Mouse (Mus musculus) embryonic facial prominence, embryonic 14.5 days (tissue): ENCODE results near the gene Gp6. TPM values are rescaled to one million over a fixed set of nuclear protein-coding genes. Genes with fewer than 3 reads are reported as not detected.

Experiments
- ATAC-seq: fragments of 200-750 bp; cut with Nextera tagmentation; 2 replicates; pipeline ENCODE4 v1.8.0; 2017; ENCODE audit warnings: low read depth, moderate number of reproducible peaks, moderate TSS enrichment
- DNase-seq: peaks from one replicate; pipeline ENCODE4 v3.0.0-alpha.2; 2015; ENCODE audit warnings: low spot score
- H3K27ac ChIP-seq: fragments of 300-500 bp; sonication (generic); replicated peaks from 2 replicates; pipeline ENCODE4 v1.5.1; 2014; ENCODE audit warnings: low read depth, mild to moderate bottlenecking, low read length, moderate library complexity
- H3K27me3 ChIP-seq: fragments of 300-500 bp; sonication (generic); replicated peaks from 2 replicates; pipeline ENCODE4 v1.6.1; 2014; ENCODE audit warnings: low read length; ENCODE audit not compliant: control insufficient read depth, insufficient read depth
- H3K36me3 ChIP-seq: fragments of 300-500 bp; sonication (generic); 2 replicates; pipeline ENCODE4 v1.6.1; 2014; ENCODE audit warnings: low read length, mixed read lengths; ENCODE audit not compliant: control insufficient read depth, insufficient read depth
- H3K4me1 ChIP-seq: fragments of 300-500 bp; sonication (generic); 2 replicates; pipeline ENCODE4 v1.6.1; 2014; ENCODE audit warnings: antibody characterized with exemption, low read length; ENCODE audit not compliant: control insufficient read depth, insufficient read depth
- H3K4me2 ChIP-seq: fragments of 300-500 bp; sonication (generic); 2 replicates; pipeline ENCODE4 v1.6.1; 2014; ENCODE audit warnings: low read depth, mild to moderate bottlenecking, low read length, moderate library complexity, mixed read lengths
- H3K4me3 ChIP-seq: fragments of 300-500 bp; sonication (generic); 2 replicates; pipeline ENCODE4 v1.5.1; 2014; ENCODE audit warnings: low read depth, mild to moderate bottlenecking, low read length
- H3K9ac ChIP-seq: fragments of 300-500 bp; sonication (generic); 2 replicates; pipeline ENCODE4 v1.6.1; 2014; ENCODE audit warnings: low read depth, mild to moderate bottlenecking, low read length, moderate library complexity, mixed read lengths
- H3K9me3 ChIP-seq: fragments of 300-500 bp; sonication (generic); 2 replicates; pipeline ENCODE4 v1.6.1; 2016; ENCODE audit warnings: low read length; ENCODE audit not compliant: control insufficient read depth
- WGBS: fragments of 180-500 bp; shearing (Covaris S2); extraction: QIAGEN DNeasy Blood & Tissue Kit; methylation state at CpG from one replicate; pipeline ENCODE4 v1.1.7; 2014; 5-methylcytosine and 5-hydroxymethylcytosine counted together
- polyA plus RNA-seq: library from polyadenylated mRNA; unstranded; fragments of >200 nt; fragmentation: Nextera tagmentation; extraction: Ambion mirVana; gene quantifications from 2 replicates; pipeline ENCODE4 v1.2.1, GENCODE M21; 2014

Gene Gp6
- polyA plus RNA-seq = 0.30 and 0.36 TPM in 2 replicates

DNA sequence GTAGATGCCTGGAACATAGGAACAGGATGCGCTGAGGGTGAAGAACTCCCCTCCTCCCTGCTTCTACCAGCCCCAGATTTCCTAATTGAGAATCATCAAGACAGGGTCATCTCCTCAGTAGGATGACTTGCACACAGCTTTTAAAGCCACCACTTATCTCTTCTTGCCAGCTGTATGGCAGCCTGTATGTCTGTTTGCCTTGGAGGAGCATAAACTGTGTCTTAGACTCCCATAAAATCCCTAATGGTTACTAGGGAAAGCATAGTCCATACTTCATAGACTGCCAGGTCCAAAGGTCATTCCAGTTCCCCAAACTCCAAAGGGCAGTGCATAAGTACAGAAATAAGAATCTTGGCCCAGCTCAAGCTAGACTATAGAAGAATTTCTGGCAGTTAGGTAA is at the start of gene Gp6:
Gene Gp6, minus strand, starts transcription at position 15 of the 400 bp plus-strand sequence.
- no peaks in the 10 kb centered on the region for H3K36me3 ChIP-seq
- H3K27me3 ChIP-seq = no peaks in the 10 kb centered on the region
- DNase-seq (no peak), ATAC-seq (no peak)
- no peaks in the 10 kb centered on the region for H3K4me1 ChIP-seq
- 81% methylated on average over 1 of the region's 1 CpGs for WGBS
- H3K9ac ChIP-seq = no peak within 1 kb of the TSS
- no peak within 1 kb of the TSS for H3K4me2 ChIP-seq
- H3K27ac ChIP-seq = no peak within 1 kb of the TSS
- H3K4me3 ChIP-seq = no peak within 1 kb of the TSS
- no peaks in the 10 kb centered on the region for H3K9me3 ChIP-seq

DNA sequence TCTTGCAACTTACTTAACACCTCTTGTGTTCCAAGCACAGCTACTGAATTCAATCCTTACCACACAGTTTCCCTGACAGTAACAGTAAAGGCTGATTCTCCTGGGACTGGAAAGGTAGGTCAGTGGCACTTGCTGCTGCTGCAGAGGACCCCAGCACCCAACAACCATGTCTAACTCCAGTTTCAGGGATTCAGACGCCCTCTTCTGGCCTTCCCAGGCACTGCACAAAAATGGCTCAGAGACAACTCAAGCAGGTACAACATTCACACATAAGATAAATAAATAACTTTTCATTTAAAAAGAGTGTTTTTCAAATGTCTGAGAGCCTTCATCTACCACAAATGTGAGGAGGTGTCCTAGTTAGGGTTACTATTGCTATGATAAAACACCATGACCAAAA is 49.6 kb upstream of the Gp6 start:
- Histone ChIP-seq H3K36me3 (peaks cover 21% of the 10 kb centered on the region), H3K9me3 (no peaks in the 10 kb centered on the region), H3K4me1 (no peaks in the 10 kb centered on the region; the same call in 1 of the 2 replicates), H3K27ac (no peak overlapping the region), H3K9ac (no peak overlapping the region), H3K4me2 (no peak overlapping the region), H3K27me3 (no peaks in the 10 kb centered on the region), H3K4me3 (no peak overlapping the region)
- DNase-seq = no peak
- ATAC-seq = no peak
- 0% methylated on average over 1 of the region's 1 CpGs for WGBS

DNA sequence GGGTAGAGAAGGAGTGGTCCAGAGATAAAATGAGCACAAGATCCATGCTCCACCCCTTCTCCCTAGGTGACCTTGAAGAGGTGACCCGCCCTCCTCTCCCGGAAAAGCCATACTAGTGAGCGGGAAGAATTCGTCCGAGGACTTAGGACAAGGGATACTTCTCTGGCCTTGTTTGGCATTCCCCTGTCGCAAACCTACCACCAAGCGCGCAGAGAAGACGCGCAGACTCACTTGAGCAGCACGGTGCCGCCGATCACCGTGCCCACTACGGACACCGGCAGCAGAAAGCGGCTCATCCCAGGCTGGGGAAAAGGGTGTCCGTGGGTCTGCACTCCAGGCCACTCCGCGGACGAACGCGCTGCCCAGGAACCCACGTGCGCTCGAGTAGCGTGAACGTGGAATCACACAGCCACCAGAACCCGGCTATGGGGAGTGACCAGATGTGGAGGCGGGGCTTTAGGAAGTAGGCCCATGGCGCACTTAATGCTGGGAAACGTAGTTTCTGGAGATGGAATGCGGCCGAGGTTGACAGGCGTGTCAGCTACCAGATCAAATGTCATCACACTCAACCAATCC is 47.8 kb upstream of the Gp6 start, which contains the start of gene Rdh13:
Gene Rdh13, minus strand, starts transcription at position 434 of the 576 bp plus-strand sequence.
- peak within 1 kb of the TSS; percentile 78 for H3K9ac ChIP-seq
- H3K4me2 ChIP-seq = peak within 1 kb of the TSS; percentile 71
- DNase-seq (peak; percentile 97), ATAC-seq (peak; percentile 97)
- peaks cover 39% of the 10 kb centered on the region for H3K36me3 ChIP-seq
- no peaks in the 10 kb centered on the region for H3K27me3 ChIP-seq
- H3K27ac ChIP-seq = peak within 1 kb of the TSS; percentile 70
- H3K4me3 ChIP-seq = peak within 1 kb of the TSS; percentile 86
- no peaks in the 10 kb centered on the region; the same call in 1 of the 2 replicates for H3K4me1 ChIP-seq
- under 1% methylated on average over 34 of the region's 35 CpGs for WGBS
- H3K9me3 ChIP-seq = no peaks in the 10 kb centered on the region

DNA sequence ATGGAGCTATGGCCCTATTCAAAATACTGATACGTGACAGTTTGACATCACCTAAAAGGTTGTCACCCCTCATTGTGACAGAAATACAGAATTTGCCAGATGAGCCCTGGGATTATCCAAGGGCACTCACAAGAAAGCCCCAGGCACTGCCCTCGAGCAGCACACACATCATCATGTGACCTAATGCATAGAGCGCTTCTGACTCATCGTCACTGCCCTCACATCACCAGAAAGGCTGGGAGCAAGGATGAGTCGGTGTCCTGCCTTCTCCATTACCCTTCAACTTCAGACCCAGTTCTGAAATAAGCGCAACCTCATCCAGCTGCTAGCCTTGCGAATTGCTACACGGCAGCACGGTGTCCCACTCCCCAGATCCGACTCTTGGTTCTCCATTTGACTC is 43.0 kb upstream of the Gp6 start:
- Histone ChIP-seq H3K9ac (no peak overlapping the region), H3K27ac (no peak overlapping the region), H3K36me3 (peaks cover 72% of the 10 kb centered on the region), H3K27me3 (no peaks in the 10 kb centered on the region), H3K4me2 (no peak overlapping the region), H3K4me1 (no peaks in the 10 kb centered on the region; the same call in 1 of the 2 replicates), H3K4me3 (no peak overlapping the region), H3K9me3 (no peaks in the 10 kb centered on the region)
- WGBS = 91% methylated on average over 10 of the region's 10 CpGs
- DNase-seq (no peak), ATAC-seq (no peak)

DNA sequence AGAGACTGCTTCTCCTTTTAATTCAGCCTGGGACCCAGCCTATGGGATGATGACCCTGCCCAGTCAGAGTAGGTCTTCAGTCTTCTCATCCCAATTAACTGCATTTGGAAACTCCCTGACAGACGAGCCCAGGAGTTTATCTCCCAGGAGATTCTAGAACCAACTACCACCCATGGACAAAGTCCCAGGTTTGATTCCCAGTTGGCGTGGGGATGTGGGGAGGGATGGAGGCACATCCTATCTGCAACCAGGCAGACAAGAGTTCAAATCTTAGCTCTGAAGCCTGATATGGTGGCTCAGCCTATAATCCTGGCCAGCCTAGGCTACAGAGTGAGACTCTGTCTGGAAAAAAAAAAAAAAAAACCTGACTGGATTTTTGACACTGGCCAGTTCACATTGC is 40.2 kb upstream of the Gp6 start:
- DNase-seq (no peak), ATAC-seq (no peak)
- Histone ChIP-seq H3K27me3 (no peaks in the 10 kb centered on the region), H3K4me3 (no peak overlapping the region), H3K9me3 (no peaks in the 10 kb centered on the region), H3K9ac (no peak overlapping the region), H3K36me3 (peaks cover 85% of the 10 kb centered on the region), H3K27ac (no peak overlapping the region), H3K4me2 (no peak overlapping the region), H3K4me1 (no peaks in the 10 kb centered on the region)
- WGBS = 90% methylated on average over 2 of the region's 2 CpGs

DNA sequence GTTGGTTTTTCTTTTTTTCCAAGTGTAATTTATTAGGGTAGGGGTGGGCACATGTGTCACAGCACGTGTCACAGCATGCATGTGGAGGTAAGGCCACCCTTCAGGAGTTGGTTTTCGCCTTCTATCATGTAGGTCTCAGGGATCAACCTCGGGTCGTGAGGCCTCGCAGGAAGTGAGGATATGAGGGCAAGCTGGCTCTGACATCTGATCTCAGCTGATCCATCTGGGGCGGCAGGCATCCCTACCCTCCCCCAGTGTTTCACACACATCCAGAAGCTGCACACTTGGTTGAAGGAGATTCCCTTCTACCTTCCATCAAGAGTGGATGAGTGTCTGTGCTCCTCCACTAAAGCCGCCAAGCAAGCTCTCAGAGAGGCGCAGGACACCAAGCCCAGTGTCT is 34.5 kb upstream of the Gp6 start:
- no peak for DNase-seq

DNA sequence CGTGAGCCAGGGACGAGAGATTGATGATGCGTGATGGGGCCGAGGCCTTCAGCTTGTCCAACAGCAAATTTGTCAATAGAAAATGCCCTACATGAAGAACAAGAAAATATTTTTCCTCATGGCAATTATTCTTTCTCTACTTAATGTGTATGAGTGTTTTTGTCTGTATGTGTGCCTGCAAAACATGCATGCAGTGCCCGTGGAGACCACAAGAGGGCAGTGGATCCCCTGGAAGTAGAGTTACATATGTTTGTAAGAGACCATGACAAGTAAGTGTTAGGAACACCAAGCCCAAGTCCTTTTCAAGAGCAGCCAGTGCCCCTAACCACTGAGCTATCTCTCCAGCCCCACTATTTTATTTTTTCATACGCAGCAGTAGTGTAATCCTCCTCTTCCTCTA is 34.0 kb upstream of the Gp6 start:
- WGBS = 83% methylated on average over 6 of the region's 6 CpGs

More for the DNA sequence above, 34.5 kb upstream of the Gp6 start:
- WGBS = 83% methylated on average over 7 of the region's 8 CpGs
- H3K4me3 ChIP-seq = no peak overlapping the region
- H3K9me3 ChIP-seq = 0 out of 2 replicates have a peak, but pooled peaks cover 5% of the 10 kb centered on the region
- no peak overlapping the region for H3K27ac ChIP-seq
- no peaks in the 10 kb centered on the region for H3K27me3 ChIP-seq
- H3K36me3 ChIP-seq = peaks cover 90% of the 10 kb centered on the region
- no peak for ATAC-seq
- H3K4me1 ChIP-seq = no peaks in the 10 kb centered on the region
- H3K4me2 ChIP-seq = no peak overlapping the region
- H3K9ac ChIP-seq = no peak overlapping the region

DNA sequence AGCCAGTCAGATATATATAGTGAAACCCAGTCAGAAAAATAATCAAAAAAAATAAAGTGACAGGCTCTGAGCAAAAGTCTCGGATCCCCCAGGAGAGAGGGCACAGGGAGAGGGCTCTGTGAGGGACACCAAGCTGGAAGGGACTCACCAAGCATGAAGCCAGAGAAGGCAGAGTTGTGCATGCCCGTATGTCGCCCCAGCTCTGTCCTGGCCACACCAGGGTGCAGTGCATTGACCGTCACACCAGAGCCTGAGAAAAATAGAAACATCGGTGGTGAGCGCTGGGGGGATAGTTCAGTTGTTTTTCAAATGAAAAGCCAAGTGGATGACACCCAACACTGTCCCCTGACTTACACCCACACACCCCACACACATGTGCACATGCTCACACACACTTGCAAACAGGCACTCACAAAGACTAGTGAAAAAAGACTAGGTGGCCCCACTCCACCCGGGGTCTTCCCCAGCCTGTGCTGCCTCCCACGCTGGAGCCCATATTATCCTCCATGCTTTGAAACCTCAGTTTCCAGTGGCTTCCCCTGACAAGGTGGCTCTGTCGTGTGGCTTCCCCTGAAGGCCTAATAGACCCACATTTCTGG is 32.8 kb upstream of the Gp6 start:
- ATAC-seq (no peak), DNase-seq (no peak)
- WGBS = 94% methylated on average over 9 of the region's 9 CpGs
- H3K4me3 ChIP-seq = no peak overlapping the region
- H3K36me3 ChIP-seq = peaks cover 90% of the 10 kb centered on the region
- no peak overlapping the region for H3K4me2 ChIP-seq
- no peaks in the 10 kb centered on the region for H3K4me1 ChIP-seq
- 0 out of 2 replicates have a peak, but pooled peaks cover 5% of the 10 kb centered on the region for H3K9me3 ChIP-seq
- H3K9ac ChIP-seq = no peak overlapping the region
- no peak overlapping the region for H3K27ac ChIP-seq
- no peaks in the 10 kb centered on the region for H3K27me3 ChIP-seq

More for the DNA sequence above, 34.0 kb upstream of the Gp6 start:
- Histone ChIP-seq H3K27me3 (no peaks in the 10 kb centered on the region), H3K36me3 (peaks cover 92% of the 10 kb centered on the region), H3K4me1 (no peaks in the 10 kb centered on the region), H3K9me3 (0 out of 2 replicates have a peak, but pooled peaks cover 5% of the 10 kb centered on the region), H3K9ac (no peak overlapping the region), H3K27ac (no peak overlapping the region), H3K4me2 (no peak overlapping the region), H3K4me3 (no peak overlapping the region)
- ATAC-seq = no peak
- DNase-seq = peak; percentile 55
